Mouse (Mus musculus) heart, embryonic 10.5 days (tissue): ENCODE data around the gene Fignl2. TPM values are rescaled to one million over a fixed set of nuclear protein-coding genes. Genes with fewer than 3 reads are reported as not detected.
A peak's percentile ranks its signal among the peaks of the same experiment; 100 is the strongest.

Source experiments
- DNase-seq: peaks from one replicate; pipeline ENCODE4 v3.0.0-alpha.2; 2017; ENCODE audit warnings: low spot score
- H3K27ac ChIP-seq: fragments of 300-500 bp; sonication (generic); 2 replicates; pipeline ENCODE4 v1.5.1; 2016; ENCODE audit warnings: mild to moderate bottlenecking
- H3K27me3 ChIP-seq: fragments of 300-500 bp; sonication (generic); 2 replicates; pipeline ENCODE4 v1.6.1; 2016; ENCODE audit warnings: mild to moderate bottlenecking; ENCODE audit not compliant: poor library complexity, insufficient read depth, severe bottlenecking
- H3K36me3 ChIP-seq: fragments of 300-500 bp; sonication (generic); 2 replicates; pipeline ENCODE4 v1.6.1; 2016; ENCODE audit warnings: mild to moderate bottlenecking, moderate library complexity
- H3K4me1 ChIP-seq: fragments of 300-500 bp; sonication (generic); 2 replicates; pipeline ENCODE4 v1.6.1; 2016; ENCODE audit warnings: mild to moderate bottlenecking
- H3K4me3 ChIP-seq: fragments of 300-500 bp; sonication (generic); 2 replicates; pipeline ENCODE4 v1.5.1; 2016; ENCODE audit warnings: mild to moderate bottlenecking, moderate library complexity
- H3K9me3 ChIP-seq: fragments of 300-500 bp; sonication (generic); 2 replicates; pipeline ENCODE4 v1.6.1; 2016; ENCODE audit warnings: mild to moderate bottlenecking, moderate library complexity
- WGBS: fragments of 180-500 bp; shearing (Covaris S2); methylation state at CpG from one replicate; pipeline ENCODE4 v1.1.7; 2016; 5-methylcytosine and 5-hydroxymethylcytosine counted together
- polyA plus RNA-seq: library from polyadenylated mRNA; unstranded; fragments of >200 nt; fragmentation: Nextera tagmentation; extraction: Ambion mirVana; gene quantifications from 2 replicates; pipeline ENCODE4 v1.2.1, GENCODE M21; 2016

Fignl2 gene
- polyA plus RNA-seq, 1 experiment from 2014 or later: 0.60 TPM

DNA sequence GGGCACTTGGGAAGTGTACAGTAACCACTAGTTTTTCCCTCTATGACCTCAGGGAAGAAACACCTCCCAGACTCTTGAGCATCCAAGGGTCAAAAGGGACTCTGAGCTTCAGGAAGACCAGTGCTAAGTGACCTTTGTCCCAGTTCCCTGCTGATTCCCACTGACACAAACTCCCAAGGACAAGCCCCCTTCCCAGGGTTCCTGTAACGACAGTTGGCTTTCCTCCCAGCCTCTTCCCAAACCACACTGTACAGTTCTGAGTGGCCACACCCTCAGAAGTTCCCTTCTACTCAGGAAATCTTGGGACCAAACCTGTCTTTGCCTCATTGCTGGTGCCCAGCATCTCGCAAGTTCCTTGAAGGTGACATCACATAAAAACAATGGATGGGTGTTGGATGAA lies 5.6 kb downstream of the Fignl2 start:
- peaks cover 80% of the 10 kb centered on the region for H3K4me1 ChIP-seq

DNA sequence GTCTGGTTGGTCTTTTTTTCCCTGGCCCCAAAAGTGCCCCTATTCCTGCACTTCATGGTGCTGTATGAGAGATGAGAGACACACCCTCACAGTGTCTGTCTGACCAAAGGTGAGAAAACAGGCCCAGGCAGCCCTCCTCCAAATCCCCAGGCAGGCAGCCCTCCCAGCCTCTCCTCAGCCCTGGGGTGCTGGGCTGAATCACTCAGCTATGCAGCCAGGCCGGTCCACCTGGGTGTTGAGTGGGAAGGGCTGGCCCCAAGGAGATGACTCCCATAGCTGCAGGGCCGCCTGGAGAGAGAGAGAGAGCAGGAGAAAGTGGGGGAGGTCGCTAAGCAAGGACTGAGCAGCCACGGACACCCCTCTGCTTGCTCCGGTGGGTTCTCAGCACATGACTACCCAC lies 7.6 kb downstream of the Fignl2 start:
- Histone ChIP-seq H3K36me3 (no peaks in the 10 kb centered on the region), H3K27me3 (no peaks in the 10 kb centered on the region; the same call in 1 of the 2 replicates), H3K4me3 (no peak overlapping the region), H3K9me3 (no peaks in the 10 kb centered on the region), H3K4me1 (peaks cover 79% of the 10 kb centered on the region), H3K27ac (peak overlapping the region; percentile 52)
- DNase-seq: no peak
- WGBS: 10% methylated on average over 5 of the region's 5 CpGs

More for the DNA sequence above, 5.6 kb downstream of the Fignl2 start:
- H3K9me3 ChIP-seq: no peaks in the 10 kb centered on the region
- no peak overlapping the region for H3K27ac ChIP-seq
- 46% methylated on average over 2 of the region's 2 CpGs for WGBS
- no peak overlapping the region for H3K4me3 ChIP-seq
- no peak for DNase-seq
- peaks cover 7% of the 10 kb centered on the region for H3K27me3 ChIP-seq
- H3K36me3 ChIP-seq: no peaks in the 10 kb centered on the region

DNA sequence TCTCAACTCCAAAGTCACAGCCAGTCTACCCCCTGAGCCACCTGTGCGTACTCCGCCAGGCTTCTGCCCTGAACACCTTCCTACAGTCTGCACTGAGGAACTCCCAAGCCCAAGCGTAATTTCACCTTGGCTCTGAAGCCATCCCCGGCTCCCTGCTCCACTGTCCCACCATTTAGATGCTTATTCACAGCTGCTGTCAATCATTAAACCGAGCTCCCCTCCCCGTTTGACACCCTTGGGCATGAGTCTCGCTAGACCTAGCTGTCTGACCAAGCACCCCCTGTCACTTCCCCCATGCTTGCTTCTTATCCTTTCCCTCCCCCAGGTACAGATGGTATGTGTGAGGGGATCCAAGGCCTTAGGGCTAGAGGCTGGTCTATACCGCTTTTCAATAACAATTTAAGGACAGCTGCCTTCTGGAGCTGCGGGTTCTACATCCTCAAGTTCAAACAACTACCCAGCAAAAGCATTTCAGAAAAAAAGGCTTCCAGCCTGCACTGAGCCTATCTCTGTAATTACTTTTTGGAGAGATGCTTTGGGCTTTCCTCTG lies 8.7 kb downstream of the Fignl2 start:
- Histone ChIP-seq H3K27ac (no peak overlapping the region), H3K4me1 (peaks cover 86% of the 10 kb centered on the region), H3K4me3 (no peak overlapping the region), H3K36me3 (no peaks in the 10 kb centered on the region), H3K27me3 (no peaks in the 10 kb centered on the region), H3K9me3 (no peaks in the 10 kb centered on the region)
- DNase-seq: no peak
- WGBS: 57% methylated on average over 9 of the region's 9 CpGs

DNA sequence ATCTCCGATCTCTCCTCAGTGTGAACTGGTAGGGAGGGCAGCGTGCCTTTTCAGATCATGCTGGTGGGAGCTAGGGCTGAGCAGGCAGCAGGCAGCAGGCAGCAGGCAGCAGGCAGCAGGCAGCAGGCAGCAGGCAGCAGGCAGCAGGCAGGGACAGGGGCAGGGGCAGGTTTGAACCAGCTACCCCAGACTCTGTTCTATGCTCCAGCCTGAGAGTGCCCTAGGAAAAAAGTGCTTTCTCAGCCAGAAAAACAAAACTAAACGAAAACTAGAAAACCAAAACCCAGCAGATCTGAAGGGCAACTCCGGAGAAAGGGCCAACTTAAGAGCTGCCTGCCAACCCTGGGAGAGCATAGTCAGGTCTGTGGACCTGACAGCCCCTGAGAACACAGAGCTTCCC lies 9.7 kb downstream of the Fignl2 start:
- Histone ChIP-seq H3K9me3 (no peaks in the 10 kb centered on the region), H3K4me1 (peaks cover 85% of the 10 kb centered on the region), H3K27me3 (no peaks in the 10 kb centered on the region), H3K27ac (0 out of 2 replicates have a peak overlapping the region, but pooled peaks have one; percentile 38), H3K36me3 (no peaks in the 10 kb centered on the region), H3K4me3 (no peak overlapping the region)
- DNase-seq: no peak
- 66% methylated on average over 4 of the region's 4 CpGs for WGBS

DNA sequence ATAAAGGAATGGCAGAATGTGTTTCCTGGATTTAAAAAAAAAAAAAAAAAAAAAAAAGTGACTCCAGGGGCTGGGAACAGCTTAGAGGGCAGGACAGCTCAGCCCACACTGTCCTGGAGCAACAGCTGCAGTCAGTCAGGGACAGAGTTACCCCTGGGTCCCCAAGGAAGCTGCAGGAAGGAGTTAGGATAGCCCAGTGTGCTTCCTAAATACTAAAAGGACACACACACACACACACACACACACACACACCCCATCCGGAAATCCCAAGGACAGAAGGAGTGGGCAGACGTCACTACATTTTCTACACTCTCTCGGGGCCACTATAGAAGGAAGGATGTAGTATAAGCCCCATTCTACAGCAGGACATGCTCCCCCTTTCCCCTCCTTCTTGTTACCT lies 10.3 kb downstream of the Fignl2 start:
- Histone ChIP-seq H3K4me1 (peaks cover 81% of the 10 kb centered on the region), H3K4me3 (no peak overlapping the region), H3K27me3 (no peaks in the 10 kb centered on the region), H3K27ac (0 out of 2 replicates have a peak overlapping the region, but pooled peaks have one; percentile 38), H3K36me3 (no peaks in the 10 kb centered on the region), H3K9me3 (no peaks in the 10 kb centered on the region)
- no peak for DNase-seq
- WGBS: 63% methylated on average over 3 of the region's 3 CpGs

DNA sequence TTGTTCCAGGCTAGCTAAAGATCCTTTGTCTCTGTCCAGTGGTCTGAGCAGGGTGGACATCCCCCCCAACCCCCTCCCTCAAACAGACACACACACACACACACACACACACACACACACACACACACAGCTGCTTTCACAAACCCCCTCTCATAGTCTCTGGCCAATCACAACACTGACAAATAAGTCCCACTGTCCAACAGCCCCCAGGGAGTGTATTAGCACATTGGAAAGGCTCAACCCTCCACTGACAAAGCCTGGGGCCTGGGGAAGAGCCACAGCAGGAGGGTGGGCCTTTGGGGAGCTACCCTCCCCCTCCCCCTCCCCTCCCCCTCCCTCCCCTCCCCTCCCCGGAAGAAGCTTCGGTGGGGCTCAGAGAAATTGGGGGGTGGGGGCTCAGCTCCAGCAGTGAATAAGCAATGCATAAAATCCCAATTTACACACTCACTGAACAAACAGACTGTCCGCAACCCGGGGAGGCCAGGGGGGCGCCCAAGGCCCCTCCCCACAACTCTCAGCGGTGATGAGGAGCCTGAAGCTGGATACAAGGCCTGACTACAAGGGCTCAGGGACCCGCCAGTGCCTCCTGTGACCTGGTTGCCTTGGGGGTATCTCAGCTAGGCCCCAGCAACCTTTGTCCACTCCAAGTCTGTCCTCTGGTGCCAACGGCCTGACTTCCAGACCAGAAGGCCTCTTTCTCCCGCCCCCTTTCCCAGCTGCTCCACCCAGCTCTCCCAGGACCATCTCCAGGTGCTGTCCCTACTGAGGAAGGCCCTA lies 11.3 kb downstream of the Fignl2 start:
- Histone ChIP-seq H3K27ac (peak overlapping the region; percentile 43), H3K4me3 (no peak overlapping the region), H3K36me3 (no peaks in the 10 kb centered on the region), H3K27me3 (no peaks in the 10 kb centered on the region), H3K4me1 (peaks cover 73% of the 10 kb centered on the region), H3K9me3 (no peaks in the 10 kb centered on the region)
- no peak for DNase-seq
- WGBS: 28% methylated on average over 6 of the region's 9 CpGs

DNA sequence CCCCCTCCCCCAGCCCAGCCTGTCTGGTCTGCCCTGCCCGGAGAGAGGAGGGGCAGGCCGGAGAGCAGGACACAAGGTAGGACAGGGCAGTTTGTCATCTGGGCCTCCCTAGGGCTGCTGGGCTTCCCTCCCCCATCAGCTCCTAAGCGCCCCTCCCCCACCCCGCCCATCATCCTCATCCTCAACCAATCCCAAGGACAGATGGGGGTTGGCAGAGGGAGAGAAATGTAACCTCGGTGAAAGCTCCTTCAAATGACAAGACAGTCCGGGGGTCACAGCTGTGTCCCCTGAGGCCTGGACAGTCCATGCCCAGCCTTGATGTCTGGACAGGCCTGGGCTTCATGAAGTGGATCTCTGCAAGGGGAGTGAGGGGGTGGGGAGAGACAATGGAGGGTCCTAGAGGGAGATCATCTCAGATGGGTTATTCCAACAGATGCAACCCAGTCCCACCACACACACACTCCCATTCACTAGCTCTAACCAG lies 12.0 kb downstream of the Fignl2 start:
- WGBS: 13% methylated on average over 6 of the region's 6 CpGs
- H3K4me3 ChIP-seq: no peak overlapping the region
- no peaks in the 10 kb centered on the region for H3K27me3 ChIP-seq
- no peaks in the 10 kb centered on the region for H3K36me3 ChIP-seq
- DNase-seq: no peak
- no peaks in the 10 kb centered on the region for H3K9me3 ChIP-seq
- peaks cover 72% of the 10 kb centered on the region for H3K4me1 ChIP-seq
- peak overlapping the region; percentile 43; the same call in 1 of the 2 replicates for H3K27ac ChIP-seq

DNA sequence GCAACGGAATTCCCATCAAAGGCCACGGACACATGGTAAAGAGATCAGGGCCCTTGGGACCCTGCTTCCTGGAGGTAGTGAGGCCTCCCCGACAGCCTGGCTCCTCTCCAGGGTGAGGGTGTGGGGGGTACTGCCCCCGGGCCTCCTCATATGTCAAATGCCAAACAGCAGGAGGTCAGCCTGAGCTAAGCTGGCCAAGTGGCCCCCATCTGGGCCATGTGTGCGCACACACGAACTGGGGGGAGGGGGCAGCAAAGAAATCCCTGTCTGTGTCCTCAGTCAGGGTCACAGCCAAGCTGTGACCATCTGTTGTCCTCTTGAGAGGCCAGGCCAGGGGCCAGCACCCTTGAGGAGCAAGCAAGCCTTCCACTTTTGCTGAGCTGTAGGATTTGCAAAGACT lies 13.3 kb downstream of the Fignl2 start:
- H3K36me3 ChIP-seq: no peaks in the 10 kb centered on the region
- peaks cover 65% of the 10 kb centered on the region for H3K4me1 ChIP-seq
- no peak for DNase-seq
- no peaks in the 10 kb centered on the region for H3K27me3 ChIP-seq
- H3K27ac ChIP-seq: peak overlapping the region; percentile 69
- H3K4me3 ChIP-seq: no peak overlapping the region
- no peaks in the 10 kb centered on the region for H3K9me3 ChIP-seq
- WGBS: 26% methylated on average over 6 of the region's 6 CpGs

DNA sequence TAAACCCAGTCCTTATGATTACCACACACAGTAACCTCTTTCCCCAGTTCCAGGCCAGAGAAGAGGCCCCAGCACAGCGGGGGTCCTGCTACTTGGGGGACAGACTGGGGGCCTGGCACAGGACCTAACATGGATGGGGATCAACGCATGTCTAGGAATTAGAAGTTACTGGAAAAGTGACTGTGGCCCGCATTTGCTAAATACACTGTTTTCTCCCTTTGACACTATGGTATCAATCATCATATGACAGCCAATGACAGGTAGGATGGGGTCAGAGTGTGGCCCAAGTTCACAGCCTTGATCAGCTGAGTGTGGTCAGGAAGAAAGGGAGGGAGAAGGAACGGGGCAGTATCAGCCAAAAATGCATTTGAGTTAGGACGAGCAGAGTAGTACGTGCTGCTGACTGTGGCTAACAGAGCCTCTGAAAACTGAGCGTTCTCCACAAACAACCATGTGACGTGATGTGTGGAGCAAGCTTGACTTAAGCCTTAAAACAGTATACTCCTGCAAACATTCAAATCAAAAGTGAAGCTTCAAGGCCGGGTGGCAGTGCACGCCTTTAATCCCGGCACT lies 18.0 kb downstream of the Fignl2 start:
- no peak for DNase-seq
- Histone ChIP-seq H3K4me3 (no peak overlapping the region), H3K27ac (no peak overlapping the region), H3K36me3 (no peaks in the 10 kb centered on the region), H3K27me3 (peaks cover 25% of the 10 kb centered on the region), H3K4me1 (peaks cover 30% of the 10 kb centered on the region), H3K9me3 (no peaks in the 10 kb centered on the region)
- 67% methylated on average over 11 of the region's 11 CpGs for WGBS

DNA sequence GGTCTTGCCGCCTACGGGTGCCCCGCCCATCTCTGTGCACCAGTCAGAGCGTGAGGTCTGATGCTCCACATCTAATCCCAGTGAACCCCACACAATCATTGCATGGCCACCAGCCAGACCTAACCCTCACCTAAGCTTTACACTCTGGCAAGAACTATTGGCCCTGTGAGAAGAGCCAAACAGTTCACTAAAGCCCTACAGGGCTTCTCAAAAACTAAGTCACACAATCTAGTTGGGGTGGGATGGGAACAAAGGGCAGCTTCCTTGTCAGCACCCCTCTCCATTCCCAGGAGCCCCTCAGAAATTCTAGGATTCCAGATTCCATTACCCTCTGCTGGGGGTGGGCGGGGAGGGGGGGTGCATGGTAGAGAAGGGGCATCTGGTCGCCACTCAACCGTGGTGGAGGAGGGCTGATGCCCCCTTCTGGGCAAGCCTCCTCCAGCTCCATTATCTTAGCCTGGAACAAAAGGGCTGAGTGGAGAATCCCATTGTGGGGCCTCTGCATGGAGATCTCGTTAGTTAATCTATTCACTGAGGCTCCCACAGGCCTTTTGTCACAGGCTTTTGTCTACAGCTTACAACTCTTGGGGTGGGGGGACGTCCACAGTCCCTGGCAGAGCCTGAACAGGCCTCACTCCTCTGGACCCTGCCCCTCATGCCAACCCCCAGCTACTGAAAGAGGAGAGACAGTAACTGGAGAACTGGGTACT lies 18.6 kb downstream of the Fignl2 start:
- no peak for DNase-seq
- Histone ChIP-seq H3K4me1 (peaks cover 23% of the 10 kb centered on the region), H3K27me3 (peaks cover 31% of the 10 kb centered on the region)

DNA sequence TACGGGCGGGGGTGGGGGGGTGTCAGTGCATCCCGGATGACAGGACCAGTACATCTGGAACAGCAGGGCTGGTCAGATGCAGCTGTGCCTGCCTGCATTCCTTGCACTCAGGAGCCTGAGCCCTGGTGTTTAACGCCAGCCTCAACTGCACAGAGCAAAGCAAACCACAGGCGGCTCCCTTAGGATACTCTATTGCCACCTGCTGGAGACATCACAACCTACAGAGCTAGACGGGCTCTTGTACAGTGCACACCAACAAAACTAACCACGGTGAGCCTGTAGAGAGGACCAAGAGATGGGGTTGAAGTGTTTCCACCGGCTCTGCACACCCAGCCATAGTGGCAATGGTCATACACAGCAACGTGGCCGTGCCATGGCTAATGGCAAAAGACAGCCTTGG lies 22.1 kb downstream of the Fignl2 start:
- peaks cover 13% of the 10 kb centered on the region for H3K36me3 ChIP-seq
- H3K27ac ChIP-seq: no peak overlapping the region
- no peak for DNase-seq
- peaks cover 66% of the 10 kb centered on the region for H3K27me3 ChIP-seq
- no peaks in the 10 kb centered on the region for H3K9me3 ChIP-seq
- WGBS: 46% methylated on average over 10 of the region's 10 CpGs
- H3K4me3 ChIP-seq: no peak overlapping the region
- peaks cover 32% of the 10 kb centered on the region for H3K4me1 ChIP-seq

More for the DNA sequence above, 18.6 kb downstream of the Fignl2 start:
- Histone ChIP-seq H3K27ac (peak overlapping the region; percentile 19; the same call in 1 of the 2 replicates), H3K4me3 (no peak overlapping the region), H3K9me3 (no peaks in the 10 kb centered on the region), H3K36me3 (no peaks in the 10 kb centered on the region)
- WGBS: 50% methylated on average over 9 of the region's 9 CpGs

DNA sequence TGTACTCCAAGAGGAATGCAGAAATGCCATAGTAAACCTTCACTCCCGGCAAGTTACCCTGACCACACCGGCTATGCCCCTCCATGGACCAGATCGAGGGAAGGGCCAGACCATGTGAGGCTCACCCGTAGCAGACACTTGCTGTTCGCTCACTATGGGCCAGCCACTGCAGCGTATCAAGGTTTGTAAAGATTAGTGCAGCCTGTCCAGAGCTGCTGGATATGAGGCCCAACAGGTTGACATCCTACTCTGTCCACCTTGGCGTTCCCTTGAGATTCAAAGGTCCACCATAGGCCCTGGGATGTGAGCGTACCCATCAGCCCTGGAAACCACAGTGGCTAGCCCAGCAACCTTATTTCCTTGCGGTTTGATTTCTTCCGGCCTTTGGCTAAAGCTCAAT lies 23.8 kb downstream of the Fignl2 start:
- Histone ChIP-seq H3K27ac (no peak overlapping the region), H3K27me3 (peaks cover 83% of the 10 kb centered on the region), H3K36me3 (peaks cover 13% of the 10 kb centered on the region), H3K4me1 (peaks cover 21% of the 10 kb centered on the region), H3K4me3 (no peak overlapping the region), H3K9me3 (no peaks in the 10 kb centered on the region)
- 75% methylated on average over 10 of the region's 10 CpGs for WGBS
- no peak for DNase-seq
